Mouse (Mus musculus): ENCODE measurements at regions not wholly inside any gene's neighbourhood (a gene's known extent, or its start where the extent isn't known, plus 50 kb on each side); places are given as distances from the start of the nearest gene placed in this dataset.

DNA sequence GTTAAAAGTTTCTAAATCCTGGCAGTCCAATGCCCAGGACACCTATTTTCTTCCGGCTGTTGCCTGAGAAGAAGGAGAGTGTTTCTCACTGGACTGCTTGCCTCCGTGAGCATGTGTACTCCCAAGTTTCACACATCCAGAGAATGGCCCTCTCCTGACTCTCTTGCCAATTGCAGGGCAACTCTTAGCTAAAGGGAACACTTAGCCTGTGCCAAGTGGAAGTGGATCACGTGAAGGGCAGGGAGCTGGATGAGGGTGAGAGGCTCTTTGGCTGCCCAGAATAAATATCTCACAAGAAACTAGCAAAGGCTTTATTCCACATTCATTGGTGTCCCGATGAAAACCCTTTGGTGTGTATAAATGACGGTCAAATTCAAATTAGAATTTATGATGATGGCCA lies 164.1 kb downstream of the Mid1ip1 start:
- Histone ChIP-seq H3K27me3 (no peaks in the 10 kb centered on the region; the same call in 1 of the 2 replicates), H3K36me3 (no peaks in the 10 kb centered on the region), H3K4me3 (no peak overlapping the region), H3K27ac (no peak overlapping the region), H3K9me3 (no peaks in the 10 kb centered on the region), H3K4me1 (no peaks in the 10 kb centered on the region), H3K4me2 (no peak overlapping the region), H3K9ac (no peak overlapping the region)
- 85% methylated on average over 5 of the region's 5 CpGs for WGBS
- ATAC-seq (ENCODE audit: insufficient number of reproducible peaks, insufficient read depth, low FRiP score, low TSS enrichment, low read depth): no peak

DNA sequence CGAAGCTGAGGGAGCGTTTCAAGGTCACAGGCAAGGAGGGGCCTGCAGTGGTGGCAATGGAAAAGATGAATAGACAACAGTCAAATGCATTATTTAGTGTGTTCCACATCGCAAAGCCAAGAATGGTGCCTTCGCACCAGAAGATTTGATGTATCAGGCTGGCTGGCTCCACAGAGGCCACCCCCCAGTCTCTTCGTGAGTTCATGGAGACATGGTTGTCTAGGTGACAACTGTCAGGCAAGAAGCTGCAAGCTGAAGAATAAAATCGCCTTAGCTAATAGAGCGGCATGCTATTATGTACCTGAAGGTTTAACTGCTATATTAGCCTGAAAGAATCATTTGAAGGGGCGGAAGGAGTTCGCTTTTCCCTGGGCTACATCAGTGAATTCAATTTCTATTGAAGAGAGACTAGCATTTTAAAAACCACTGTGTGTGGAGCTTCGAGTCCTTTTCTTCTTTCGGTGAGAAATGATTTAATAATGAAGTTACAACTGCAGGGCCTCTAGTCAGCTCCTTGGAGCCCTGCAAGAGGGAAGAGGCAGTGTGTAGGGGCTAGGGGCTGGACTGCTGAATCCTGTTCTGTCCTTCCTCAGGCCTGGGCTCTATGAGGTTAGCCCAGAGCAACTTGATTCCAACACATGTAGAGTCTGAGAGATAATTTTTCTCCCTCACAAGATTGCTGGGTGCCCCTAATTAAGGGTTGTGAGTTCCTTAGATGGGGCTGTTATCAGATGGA lies 169.1 kb downstream of the Mid1ip1 start:
- Histone ChIP-seq H3K27me3 (no peaks in the 10 kb centered on the region; the same call in 1 of the 2 replicates), H3K9me3 (no peaks in the 10 kb centered on the region), H3K27ac (no peak overlapping the region), H3K4me2 (no peak overlapping the region), H3K4me3 (no peak overlapping the region), H3K4me1 (no peaks in the 10 kb centered on the region), H3K9ac (no peak overlapping the region), H3K36me3 (no peaks in the 10 kb centered on the region)
- no peak for ATAC-seq (ENCODE audit: insufficient number of reproducible peaks, insufficient read depth, low FRiP score, low TSS enrichment, low read depth)
- WGBS: 80% methylated on average over 11 of the region's 11 CpGs

DNA sequence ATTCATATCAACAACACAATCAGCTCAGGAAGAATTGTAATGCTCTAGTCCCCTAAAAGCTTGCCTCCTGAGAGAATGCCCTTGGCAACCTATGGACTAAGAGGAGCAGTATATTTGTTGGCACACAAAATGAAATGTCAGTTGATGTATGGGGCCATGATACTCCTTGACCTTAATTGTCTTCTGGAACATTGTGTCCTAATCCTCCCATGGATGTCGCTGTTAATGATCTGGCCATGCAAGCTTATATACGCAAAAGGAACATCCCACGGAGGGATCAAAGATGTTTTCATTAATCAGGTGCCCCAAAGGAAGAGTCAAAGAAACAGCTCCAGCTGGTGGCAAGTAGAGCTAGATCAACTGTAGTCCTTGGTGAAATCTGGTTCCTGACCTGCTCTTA lies 178.0 kb downstream of the Mid1ip1 start:
- H3K9ac ChIP-seq: no peak overlapping the region
- ATAC-seq (ENCODE audit: insufficient number of reproducible peaks, insufficient read depth, low FRiP score, low TSS enrichment, low read depth): no peak
- no peaks in the 10 kb centered on the region; the same call in 1 of the 2 replicates for H3K27me3 ChIP-seq
- no peaks in the 10 kb centered on the region for H3K4me1 ChIP-seq
- H3K36me3 ChIP-seq: no peaks in the 10 kb centered on the region
- H3K27ac ChIP-seq: no peak overlapping the region
- H3K4me2 ChIP-seq: no peak overlapping the region
- no peak overlapping the region for H3K4me3 ChIP-seq
- 86% methylated on average over 3 of the region's 3 CpGs for WGBS
- no peaks in the 10 kb centered on the region for H3K9me3 ChIP-seq

DNA sequence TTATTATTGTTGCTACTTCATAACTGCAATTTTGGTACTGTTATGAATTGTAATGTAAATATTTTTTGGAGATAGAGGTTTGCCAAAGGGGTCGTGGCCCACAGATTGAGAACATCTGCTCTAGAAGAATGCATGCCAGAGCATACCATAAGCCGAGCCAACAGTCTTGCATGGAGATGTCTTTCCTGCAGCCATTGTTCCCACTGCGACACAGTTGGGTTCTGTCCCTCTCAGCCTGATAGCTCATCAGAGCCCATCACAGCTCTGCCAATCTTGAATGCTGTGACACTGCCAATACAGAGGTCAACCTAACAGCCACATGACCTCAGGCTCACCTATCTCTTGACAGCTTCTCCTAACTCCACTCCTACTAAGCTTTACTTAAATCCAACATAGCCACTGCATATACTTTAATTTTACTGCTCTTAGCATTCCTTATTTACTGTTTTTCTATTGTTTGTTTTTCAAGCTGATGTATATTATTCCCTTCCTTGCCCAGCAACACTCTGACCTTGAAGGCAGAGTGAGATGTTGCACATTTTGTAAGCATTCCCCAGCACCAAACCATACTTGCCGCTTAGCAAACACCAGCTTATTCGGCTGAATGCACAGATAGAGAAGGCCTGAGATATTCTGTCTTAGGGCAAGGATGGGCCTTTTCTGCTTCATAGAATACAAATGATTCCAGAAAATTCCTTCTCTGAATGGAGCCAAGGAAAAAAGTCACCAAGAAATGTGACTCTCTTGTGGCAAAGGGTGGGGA lies 181.6 kb downstream of the Mid1ip1 start:
- no peak for ATAC-seq (ENCODE audit: insufficient number of reproducible peaks, insufficient read depth, low FRiP score, low TSS enrichment, low read depth)
- H3K36me3 ChIP-seq: no peaks in the 10 kb centered on the region
- H3K9me3 ChIP-seq: no peaks in the 10 kb centered on the region
- no peaks in the 10 kb centered on the region; the same call in 1 of the 2 replicates for H3K27me3 ChIP-seq
- no peak overlapping the region for H3K4me2 ChIP-seq
- whole genome bisulfite sequencing: 74% methylated on average over 5 of the region's 5 CpGs
- no peaks in the 10 kb centered on the region for H3K4me1 ChIP-seq
- H3K27ac ChIP-seq: no peak overlapping the region
- no peak overlapping the region for H3K9ac ChIP-seq
- H3K4me3 ChIP-seq: no peak overlapping the region

DNA sequence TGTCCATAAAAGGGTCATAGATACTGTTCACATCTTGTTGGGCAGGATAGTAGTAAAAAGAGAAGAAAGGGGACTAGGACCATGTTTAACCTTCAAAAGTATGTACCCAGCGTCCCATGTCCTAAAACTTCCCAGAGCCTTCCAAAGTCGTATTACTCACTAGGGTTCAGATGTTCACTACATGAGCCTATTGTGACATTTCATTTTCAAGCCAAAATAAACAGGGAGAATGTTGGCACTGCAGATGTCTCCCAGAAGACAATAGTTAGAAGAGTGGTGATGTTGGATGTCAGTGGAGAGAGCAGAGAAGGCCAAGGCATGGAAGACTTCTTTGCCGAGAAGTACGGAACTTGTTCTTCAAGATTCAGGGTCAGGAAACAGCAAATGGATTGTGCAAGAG lies 187.9 kb downstream of the Mid1ip1 start:
- no peaks in the 10 kb centered on the region for H3K4me1 ChIP-seq
- ATAC-seq (ENCODE audit: insufficient number of reproducible peaks, insufficient read depth, low FRiP score, low TSS enrichment, low read depth): no peak
- H3K27me3 ChIP-seq: no peaks in the 10 kb centered on the region; the same call in 1 of the 2 replicates
- no peak overlapping the region for H3K9ac ChIP-seq
- H3K36me3 ChIP-seq: no peaks in the 10 kb centered on the region
- WGBS: 85% methylated on average over 4 of the region's 4 CpGs
- H3K4me2 ChIP-seq: no peak overlapping the region
- H3K9me3 ChIP-seq: no peaks in the 10 kb centered on the region
- no peak overlapping the region for H3K4me3 ChIP-seq
- no peak overlapping the region for H3K27ac ChIP-seq

DNA sequence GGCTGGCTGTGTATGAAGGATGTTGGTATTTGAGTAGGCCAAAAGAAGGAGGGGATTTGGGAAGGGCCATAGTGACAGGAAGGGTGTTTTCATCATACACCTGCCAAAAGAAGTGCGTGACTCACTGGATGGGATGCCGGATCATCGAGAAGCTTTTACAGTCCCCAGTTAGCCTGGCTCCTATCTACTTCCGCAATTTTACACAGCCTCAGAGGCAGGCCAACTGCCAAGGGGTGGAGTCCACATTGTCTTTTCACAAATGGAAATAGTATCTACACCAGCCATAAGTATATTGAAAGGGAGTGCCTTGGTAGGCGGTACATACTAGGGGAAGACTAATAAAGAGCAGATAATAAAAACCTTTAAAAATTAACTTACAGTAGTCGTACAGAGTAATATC lies 189.3 kb downstream of the Mid1ip1 start:
- Histone ChIP-seq H3K4me1 (no peaks in the 10 kb centered on the region), H3K9me3 (no peaks in the 10 kb centered on the region), H3K4me3 (no peak overlapping the region), H3K4me2 (no peak overlapping the region), H3K9ac (no peak overlapping the region), H3K27me3 (no peaks in the 10 kb centered on the region; the same call in 1 of the 2 replicates), H3K36me3 (no peaks in the 10 kb centered on the region), H3K27ac (no peak overlapping the region)
- no peak for ATAC-seq (ENCODE audit: insufficient number of reproducible peaks, insufficient read depth, low FRiP score, low TSS enrichment, low read depth)
- 89% methylated on average over 6 of the region's 6 CpGs for WGBS

DNA sequence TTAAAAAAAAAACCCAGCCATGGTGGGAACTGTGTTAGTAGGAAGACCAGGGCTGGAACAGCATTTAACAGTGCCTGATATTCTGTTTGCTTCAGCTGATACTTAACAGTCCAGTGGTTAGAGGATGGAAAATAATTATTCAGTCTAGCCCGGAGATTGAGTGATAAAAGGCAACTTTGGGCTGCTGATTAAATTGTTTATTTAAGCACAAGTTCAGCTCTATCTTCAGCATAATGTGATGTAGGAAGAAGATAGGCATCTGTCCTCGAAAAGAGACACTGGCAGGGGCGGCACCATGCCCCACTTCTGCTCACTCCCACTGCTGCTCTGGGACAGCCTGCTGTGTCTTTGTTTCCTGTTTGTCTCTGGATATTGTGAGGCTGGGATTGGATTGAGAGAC lies 190.1 kb downstream of the Mid1ip1 start:
- no peak overlapping the region for H3K4me2 ChIP-seq
- ATAC-seq (ENCODE audit: insufficient number of reproducible peaks, insufficient read depth, low FRiP score, low TSS enrichment, low read depth): no peak
- WGBS: 73% methylated on average over 3 of the region's 3 CpGs
- H3K4me1 ChIP-seq: no peaks in the 10 kb centered on the region
- H3K9ac ChIP-seq: no peak overlapping the region
- H3K4me3 ChIP-seq: no peak overlapping the region
- H3K27ac ChIP-seq: no peak overlapping the region
- no peaks in the 10 kb centered on the region for H3K36me3 ChIP-seq
- no peaks in the 10 kb centered on the region for H3K9me3 ChIP-seq
- peaks cover 3% of the 10 kb centered on the region; the same call in 1 of the 2 replicates for H3K27me3 ChIP-seq

DNA sequence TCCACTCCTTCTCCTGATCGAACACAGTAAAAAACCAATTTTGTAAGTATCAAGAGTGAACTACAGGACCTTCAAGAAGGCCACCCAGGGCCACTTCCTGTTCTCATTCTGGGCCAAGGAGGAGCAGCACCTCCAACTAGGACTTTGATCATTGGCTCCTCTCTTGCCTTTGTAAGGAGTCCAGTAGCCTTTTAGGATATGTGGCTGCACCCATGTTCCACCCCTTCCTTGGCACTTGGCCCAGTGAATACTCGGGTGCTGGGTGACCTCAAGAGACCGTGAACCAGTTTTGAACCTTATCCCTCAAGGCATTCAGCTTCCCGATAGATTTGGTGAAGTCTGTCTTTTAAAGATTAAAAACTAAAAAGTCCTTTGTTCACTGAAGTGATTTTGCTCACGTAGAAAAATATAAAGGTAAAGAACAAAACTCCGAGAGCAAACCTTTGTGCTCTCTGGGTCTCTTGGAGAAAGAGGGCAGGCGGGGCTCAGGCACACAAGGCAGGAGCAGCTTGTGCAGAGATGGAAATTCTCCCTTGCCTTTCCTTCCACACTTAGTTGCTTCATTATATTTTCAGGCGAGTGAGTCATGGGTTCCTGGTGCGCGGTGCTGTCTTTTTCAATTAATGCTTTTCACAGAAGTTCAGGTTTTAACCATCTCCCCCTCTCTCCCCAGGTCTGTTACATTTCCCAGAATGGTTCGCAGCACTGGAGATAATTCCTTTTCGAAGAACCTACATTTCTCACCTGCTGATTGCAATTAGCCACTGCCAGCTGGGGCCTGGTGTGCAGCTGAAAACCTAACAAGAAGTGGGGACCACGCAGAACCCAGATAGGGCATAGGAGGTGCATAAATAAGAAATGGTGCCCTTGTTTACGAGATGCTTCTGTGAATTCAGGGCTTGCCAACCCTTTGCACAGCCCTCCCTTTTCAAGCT lies 196.6 kb downstream of the Mid1ip1 start:
- no peak overlapping the region for H3K4me2 ChIP-seq
- 78% methylated on average over 14 of the region's 14 CpGs for WGBS
- no peak for ATAC-seq (ENCODE audit: insufficient number of reproducible peaks, insufficient read depth, low FRiP score, low TSS enrichment, low read depth)
- no peak overlapping the region for H3K27ac ChIP-seq
- no peak overlapping the region for H3K4me3 ChIP-seq
- no peak overlapping the region for H3K9ac ChIP-seq
- H3K4me1 ChIP-seq: no peaks in the 10 kb centered on the region
- no peaks in the 10 kb centered on the region for H3K36me3 ChIP-seq
- H3K27me3 ChIP-seq: peaks cover 17% of the 10 kb centered on the region
- H3K9me3 ChIP-seq: no peaks in the 10 kb centered on the region
